Mouse (Mus musculus): ENCODE measurements at regions not wholly inside any gene's neighbourhood (a gene's known extent, or its start where the extent isn't known, plus 50 kb on each side); places are given as distances from the start of the nearest gene placed in this dataset.
"Not testable (repeated sequence)": the region's sequence is repeated elsewhere in the genome, so short reads cannot be mapped to it uniquely, and the experiment has no call there.

GRCm38 (mm10) chr12:64788761-64789160, 128.9 kb upstream of the Gm527 start:
- no peak for DNase-seq (ENCODE audit: low read depth)

- not testable (repeated sequence) for DNase-seq (ENCODE audit: low read depth)
These were observed 109.2 kb upstream of the Gm527 start for GRCm38 (mm10) chr12:64808492-64808891.

- no peak for DNase-seq (ENCODE audit: low read depth)
These were observed 107.6 kb upstream of the Gm527 start for GRCm38 (mm10) chr12:64810081-64810480.

- DNase-seq (ENCODE audit: low read depth): peak; percentile 77
These were observed 101.8 kb upstream of the Gm527 start for GRCm38 (mm10) chr12:64815871-64816270.

GRCm38 (mm10) chr12:64817056-64817810, 100.5 kb upstream of the Gm527 start:
- peak; percentile 57 for DNase-seq (ENCODE audit: low read depth)

- DNase-seq (ENCODE audit: low read depth): peak; percentile 9
These were observed 97.0 kb upstream of the Gm527 start for GRCm38 (mm10) chr12:64820722-64821121.

GRCm38 (mm10) chr12:64829662-64830249, 88.0 kb upstream of the Gm527 start:
- peak; percentile 80 for DNase-seq (ENCODE audit: low read depth)

GRCm38 (mm10) chr12:64832313-64833151, 85.2 kb upstream of the Gm527 start:
- DNase-seq (ENCODE audit: low read depth): no peak

GRCm38 (mm10) chr12:64857709-64858108, 60.0 kb upstream of the Gm527 start:
- no peak for DNase-seq (ENCODE audit: low read depth)
